Comparison of ENCODE assay signal across 8 mouse cellular contexts in genomic region chr13:50829879-50830550, GRCm38 (mm10).
DNase-seq lines count a peak whose midpoint lies in the region; ATAC-seq and TF ChIP-seq lines count a peak whose summit lies in the region.
"Not testable (repeated sequence)": the region's sequence is repeated elsewhere in the genome, so short reads cannot be mapped to it uniquely, and the experiment has no call there.

No protein-coding gene starts in this region.

- not testable (repeated sequence) for H3K4me2 ChIP-seq in embryonic facial prominence, embryonic 11.5 days (ENCODE audit: low read depth, low read length); intestine, embryonic 14.5 days (ENCODE audit: low read length); midbrain, embryonic 11.5 days

- not testable (repeated sequence) for H3K9me3 ChIP-seq in ES-E14 (ENCODE audit: control insufficient read depth, insufficient read depth, low read depth, low read length); embryonic facial prominence, embryonic 11.5 days (replicated peaks; ENCODE audit: control insufficient read depth, low read length); intestine, embryonic 14.5 days (ENCODE audit: control insufficient read depth, low read length); midbrain, embryonic 11.5 days (ENCODE audit: control insufficient read depth, low read length)

- not testable (repeated sequence) for H3K27me3 ChIP-seq in embryonic facial prominence, embryonic 11.5 days (ENCODE audit: control insufficient read depth, insufficient read depth, low read length); intestine, embryonic 14.5 days (replicated peaks; ENCODE audit: control insufficient read depth, insufficient read depth, low read length); midbrain, embryonic 11.5 days (ENCODE audit: control insufficient read depth, insufficient read depth, low read length)

- in situ Hi-C loops in ES-E14 (cut with MboI; ENCODE audit: low sequenced_read_pairs in 2 of 2, unreplicated experiment in 2 of 2) = not testable (repeated sequence)

- not testable (repeated sequence) for H3K27ac ChIP-seq in ES-E14 (ENCODE audit: insufficient read depth, low read depth, low read length, poor library complexity, severe bottlenecking); embryonic facial prominence, embryonic 11.5 days (replicated peaks; ENCODE audit: low read depth, low read length); intestine, embryonic 14.5 days (ENCODE audit: low read depth); midbrain, embryonic 11.5 days (ENCODE audit: low read depth, low read length)

- peak; percentile 13 for DNase-seq in ES-E14 (ENCODE audit: low read depth, low spot score)
- DNase-seq in embryonic facial prominence, embryonic 11.5 days (ENCODE audit: low spot score) = peak; percentile 42
- peak; percentile 50 for DNase-seq in intestine, embryonic 14.5 days (ENCODE audit: low spot score)
- peak; percentile 2 to 3 for DNase-seq in left cerebral cortex, postnatal 25 days (ENCODE audit: low spot score in 2 of 2)
- DNase-seq in midbrain, embryonic 11.5 days (ENCODE audit: low spot score, missing footprints) = not testable (repeated sequence)
- peak; percentile 6 for DNase-seq in ovary, postnatal 14 days (ENCODE audit: low spot score)

- H3K4me3 ChIP-seq in ES-E14 (ENCODE audit: insufficient read depth in 1 of 2, low read depth in 1 of 2, low read length in 2 of 2, poor library complexity in 1 of 2, severe bottlenecking in 1 of 2); embryonic facial prominence, embryonic 11.5 days (ENCODE audit: low read depth, low read length); intestine, embryonic 14.5 days (ENCODE audit: low read depth, low read length); midbrain, embryonic 11.5 days (ENCODE audit: low read depth, low read length): not testable (repeated sequence)

- intact Hi-C loops in left cerebral cortex, postnatal 25 days (cut with DNase I) = loop anchor here (10.0 kb wide), 1 partner anchor 615 kb away; no protein-coding TSS in a partner anchor

- not testable (repeated sequence) for H3K36me3 ChIP-seq in ES-E14 (ENCODE audit: control insufficient read depth, insufficient read depth, low read length, poor library complexity, severe bottlenecking); embryonic facial prominence, embryonic 11.5 days (replicated peaks; ENCODE audit: control insufficient read depth, insufficient read depth, low read depth, low read length); intestine, embryonic 14.5 days (ENCODE audit: control insufficient read depth, insufficient read depth, low read length); midbrain, embryonic 11.5 days (ENCODE audit: control insufficient read depth, insufficient read depth, low read length)

- H3K4me1 ChIP-seq in ES-E14 (ENCODE audit: control insufficient read depth in 2 of 2, insufficient read depth in 2 of 2, low read length in 2 of 2, poor library complexity in 1 of 2); embryonic facial prominence, embryonic 11.5 days (ENCODE audit: control insufficient read depth, insufficient read depth, low read length); intestine, embryonic 14.5 days (replicated peaks; ENCODE audit: control insufficient read depth, insufficient read depth, low read length); midbrain, embryonic 11.5 days (ENCODE audit: control insufficient read depth, insufficient read depth, low read length): not testable (repeated sequence)

- peak; percentile 64 for ATAC-seq in cerebellum, adult (ENCODE audit: insufficient number of reproducible peaks, low FRiP score, low TSS enrichment)
- ATAC-seq in embryonic facial prominence, embryonic 11.5 days (replicated peaks; ENCODE audit: insufficient number of reproducible peaks, low FRiP score, low TSS enrichment, low read depth); intestine, embryonic 14.5 days (replicated peaks; ENCODE audit: low FRiP score, low TSS enrichment, low read depth): not testable (repeated sequence)
- peak; percentile 40 for ATAC-seq in granulocyte monocyte progenitor cell, adult 5-6 weeks (replicated peaks; ENCODE audit: poor library complexity, severe bottlenecking)
- peak; percentile 67 for ATAC-seq in midbrain, embryonic 11.5 days (ENCODE audit: low FRiP score)

- H3K9ac ChIP-seq in ES-E14 (ENCODE audit: insufficient read depth, low read depth, low read length, poor library complexity, severe bottlenecking); embryonic facial prominence, embryonic 11.5 days (replicated peaks; ENCODE audit: low read length); intestine, embryonic 14.5 days (ENCODE audit: low read length); midbrain, embryonic 11.5 days (ENCODE audit: low read length): not testable (repeated sequence)

- WGBS in embryonic facial prominence, embryonic 11.5 days = 37% methylated on average over 4 of the region's 5 CpGs
- 25% methylated on average over 4 of the region's 5 CpGs for WGBS in intestine, embryonic 14.5 days
- 30% methylated on average over 4 of the region's 5 CpGs for WGBS in midbrain, embryonic 11.5 days

TF ChIP-seq in ES-E14, 5 proteins besides CTCF, POLR2A, EP300 and RAD21:
- peak; percentile 24; the same call in 1 of the 2 replicates for TF ChIP-seq ZC3H11A (IDR thresholded peaks at IDR 0.05; ENCODE audit: borderline replicate concordance, low read depth, low read length)
TF ChIP-seq in ES-E14: peak in this region for 1; not testable (repeated sequence) for 4.
